Comparison of ENCODE assay signal across 9 mouse cellular contexts in the genomic region with DNA sequence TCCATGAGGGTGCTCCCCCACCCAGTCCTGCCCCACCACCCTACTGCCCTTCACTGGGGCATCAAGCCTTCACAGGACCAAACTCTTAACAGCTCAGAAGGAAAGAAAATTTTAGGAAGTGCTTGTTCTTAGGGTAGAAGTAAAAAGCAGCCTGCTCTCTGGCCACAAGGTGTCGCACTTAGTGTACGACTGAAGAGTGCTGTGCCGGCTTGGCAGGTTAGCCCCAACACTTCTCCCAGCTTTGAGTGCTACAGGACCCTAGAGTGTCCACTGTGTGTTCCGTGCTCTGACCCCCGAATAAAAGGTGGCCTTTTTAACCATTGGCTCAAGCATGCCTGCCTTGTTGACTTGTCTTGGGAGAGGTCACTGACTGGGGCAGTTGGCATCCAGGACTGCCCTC. TPM values are rescaled to one million over a fixed set of nuclear protein-coding genes. Genes with fewer than 3 reads are reported as not detected.
DNase-seq lines count a peak whose midpoint lies in the region; ATAC-seq lines count a peak whose summit lies in the region.
"Had no signal": no experiment of that assay in that cellular context is flagged by ENCODE, and none has a peak within 500 bp of the region (broad histone marks: within the 10 kb centered on the region; RNA-seq: fewer than 3 reads in every experiment).

No protein-coding gene starts in this region.

- H3K4me3 ChIP-seq in hindbrain, embryonic 11.5 days (ENCODE audit: low read depth, low read length), result no peak overlapping the region

- no peaks in the 10 kb centered on the region for H3K9me3 ChIP-seq in hindbrain, embryonic 11.5 days (ENCODE audit: control insufficient read depth, low read length)

- 0 out of 2 replicates have a peak, but pooled peaks have one; percentile 49 for ATAC-seq in hindbrain, embryonic 11.5 days (ENCODE audit: low FRiP score)
- ATAC-seq in megakaryocyte progenitor cell, adult 5-6 weeks (replicated peaks; ENCODE audit: poor library complexity), result peak; percentile 69

- H3K9ac ChIP-seq in hindbrain, embryonic 11.5 days (ENCODE audit: low read depth, low read length), result no peak overlapping the region

- H3K4me2 ChIP-seq in hindbrain, embryonic 11.5 days (replicated peaks; ENCODE audit: low read depth, low read length), result no peak overlapping the region

- peaks cover 2% of the 10 kb centered on the region; the same call in 1 of the 2 replicates for H3K4me1 ChIP-seq in hindbrain, embryonic 11.5 days (replicated peaks; ENCODE audit: control insufficient read depth, insufficient read depth, low read length)

- no peak overlapping the region for H3K27ac ChIP-seq in hindbrain, embryonic 11.5 days (ENCODE audit: low read depth, low read length)
- H3K27ac ChIP-seq: macrophage had no signal

- no peaks in the 10 kb centered on the region for H3K27me3 ChIP-seq in hindbrain, embryonic 11.5 days (ENCODE audit: control insufficient read depth, insufficient read depth, low read length)

- WGBS in hindbrain, embryonic 11.5 days, result 11% methylated on average over 5 of the region's 5 CpGs

- DNase-seq in Muller cell, postnatal 12 days (ENCODE audit: inconsistent ontology term), result peak; percentile 61
- DNase-seq in cerebellum, adult 11 months, result peak; percentile 58
- peak; percentile 87 for DNase-seq in forelimb bud, embryonic 11.5 days (ENCODE audit: low read depth, low spot score)
- peak; percentile 87 for DNase-seq in hindbrain, embryonic 11.5 days (ENCODE audit: low spot score)
- DNase-seq in layer of hippocampus, postnatal 36 days, result peak; percentile 59 to 61
- peak; percentile 77 for DNase-seq in right cerebral cortex, postnatal 14 days
- peak; percentile 48 for DNase-seq in yolk sac, embryonic 10.5 days (ENCODE audit: low spot score)

- no peaks in the 10 kb centered on the region for H3K36me3 ChIP-seq in hindbrain, embryonic 11.5 days (ENCODE audit: control insufficient read depth, insufficient read depth, low read length)

RNA-seq across cellular contexts. Expression of gene C1qtnf12, which starts 2.8 kb away (rescaled TPM):
- polyA plus RNA-seq in hindbrain, embryonic 11.5 days (2014; fragmentation: Nextera tagmentation; extraction: Ambion mirVana), result 21.0 and 24.0 TPM in 2 replicates
- total RNA-seq in layer of hippocampus, postnatal 36 days (2021), result 10 to 100 TPM; 12.7 to 18.6 TPM
- 105 and 126 TPM in 2 replicates for total RNA-seq in megakaryocyte progenitor cell, adult 5-6 weeks (2015)
- 30.6 and 39.6 TPM in 2 replicates for total RNA-seq in megakaryocyte progenitor cell, adult 5-6 weeks (2017)

RNA-seq across cellular contexts. Expression of gene Ube2j2, which starts 15.6 kb away (rescaled TPM):
- 142 and 160 TPM in 2 replicates for polyA plus RNA-seq in hindbrain, embryonic 11.5 days (2014; fragmentation: Nextera tagmentation; extraction: Ambion mirVana)
- 10 to 100 TPM; 66.2 to 74.1 TPM for total RNA-seq in layer of hippocampus, postnatal 36 days (2021)
- 60.5 and 84.8 TPM in 2 replicates for total RNA-seq in megakaryocyte progenitor cell, adult 5-6 weeks (2015)
- total RNA-seq in megakaryocyte progenitor cell, adult 5-6 weeks (2017), result 97.5 and 98.7 TPM in 2 replicates

RNA-seq across cellular contexts. Expression of gene B3galt6, which starts 33.2 kb away (rescaled TPM):
- 18.2 and 19.4 TPM in 2 replicates for polyA plus RNA-seq in hindbrain, embryonic 11.5 days (2014; fragmentation: Nextera tagmentation; extraction: Ambion mirVana)
- 10 to 100 TPM in 1 of 2 experiments, 1 to 10 TPM in 1; 9.7 to 10.6 TPM for total RNA-seq in layer of hippocampus, postnatal 36 days (2021)
- total RNA-seq in megakaryocyte progenitor cell, adult 5-6 weeks (2015), result 10.5 and 10.6 TPM in 2 replicates
- total RNA-seq in megakaryocyte progenitor cell, adult 5-6 weeks (2017), result 11.4 and 12.9 TPM in 2 replicates

RNA-seq across cellular contexts. Expression of gene Sdf4, which starts 33.4 kb away (rescaled TPM):
- 136 and 143 TPM in 2 replicates for polyA plus RNA-seq in hindbrain, embryonic 11.5 days (2014; fragmentation: Nextera tagmentation; extraction: Ambion mirVana)
- 100 to 1,000 TPM; 178 to 190 TPM for total RNA-seq in layer of hippocampus, postnatal 36 days (2021)
- total RNA-seq in megakaryocyte progenitor cell, adult 5-6 weeks (2015), result 52.6 and 54.4 TPM in 2 replicates
- 188 and 205 TPM in 2 replicates for total RNA-seq in megakaryocyte progenitor cell, adult 5-6 weeks (2017)

RNA-seq across cellular contexts. Expression of gene Tnfrsf4, which starts 54.4 kb away (rescaled TPM):
- polyA plus RNA-seq in hindbrain, embryonic 11.5 days (2014; fragmentation: Nextera tagmentation; extraction: Ambion mirVana), result 0.39 and 0.73 TPM in 2 replicates
- 1 to 10 TPM; 2.3 to 2.5 TPM for total RNA-seq in layer of hippocampus, postnatal 36 days (2021)
- total RNA-seq in megakaryocyte progenitor cell, adult 5-6 weeks (2015), result 1.6 and 2.0 TPM in 2 replicates
- total RNA-seq in megakaryocyte progenitor cell, adult 5-6 weeks (2017), result 0.37 and 0.57 TPM in 2 replicates
